ENCODE assay signal across 25 mouse cellular contexts in genomic region chr15:81427947-81428346, GRCm38 (mm10). TPM values are rescaled to one million over a fixed set of nuclear protein-coding genes. Genes with fewer than 3 reads are reported as not detected.
A peak's percentile ranks its signal among the peaks of the same experiment; 100 is the strongest.
DNase-seq lines count a peak whose midpoint lies in the region; ATAC-seq and TF ChIP-seq lines count a peak whose summit lies in the region.
"Had no signal": no experiment of that assay in that cellular context is flagged by ENCODE, and none has a peak within 500 bp of the region (broad histone marks: within the 10 kb centered on the region; RNA-seq: fewer than 3 reads in every experiment).

No protein-coding gene starts in this region.

- H3K4me2 ChIP-seq in kidney, postnatal 0 days (ENCODE audit: low read length), result no peak overlapping the region
- H3K4me2 ChIP-seq in liver, postnatal 0 days (ENCODE audit: low read depth, low read length), result no peak overlapping the region
- no peak overlapping the region for H3K4me2 ChIP-seq in liver, embryonic 12.5 days
- no peak overlapping the region for H3K4me2 ChIP-seq in stomach, postnatal 0 days (replicated peaks; ENCODE audit: low read depth)
- no peak overlapping the region for H3K4me2 ChIP-seq in forebrain, embryonic 15.5 days (replicated peaks)
- H3K4me2 ChIP-seq: embryonic facial prominence, embryonic 12.5 days; forebrain, embryonic 13.5 days had no signal

- H3K36me3 ChIP-seq in kidney, postnatal 0 days (ENCODE audit: insufficient read depth, low read length), result 0 out of 2 replicates have a peak, but pooled peaks cover 16% of the 10 kb centered on the region
- peaks cover 23% of the 10 kb centered on the region for H3K36me3 ChIP-seq in liver, postnatal 0 days (replicated peaks; ENCODE audit: insufficient read depth, low read length)
- H3K36me3 ChIP-seq in liver, embryonic 12.5 days, result peaks cover 55% of the 10 kb centered on the region
- H3K36me3 ChIP-seq in stomach, postnatal 0 days (ENCODE audit: control insufficient read depth, insufficient read depth, low read length), result no peaks in the 10 kb centered on the region; the same call in 1 of the 2 replicates
- H3K36me3 ChIP-seq in forebrain, embryonic 15.5 days, result peaks cover 19% of the 10 kb centered on the region; the same call in 1 of the 2 replicates

- H3K9me3 ChIP-seq in kidney, postnatal 0 days (replicated peaks; ENCODE audit: low read length), result no peaks in the 10 kb centered on the region
- H3K9me3 ChIP-seq in liver, postnatal 0 days (ENCODE audit: low read length), result no peaks in the 10 kb centered on the region
- H3K9me3 ChIP-seq in liver, embryonic 12.5 days (replicated peaks), result no peaks in the 10 kb centered on the region
- H3K9me3 ChIP-seq in stomach, postnatal 0 days (ENCODE audit: control insufficient read depth, low read length), result no peaks in the 10 kb centered on the region
- no peaks in the 10 kb centered on the region for H3K9me3 ChIP-seq in forebrain, embryonic 15.5 days
- H3K9me3 ChIP-seq: embryonic facial prominence, embryonic 10.5 days; embryonic facial prominence, embryonic 12.5 days; forebrain, embryonic 13.5 days; G1E had no signal

- 0 out of 2 replicates have a peak, but pooled peaks have one; percentile 10 for TF ChIP-seq CTCF in kidney, postnatal 0 days (IDR thresholded peaks at IDR 0.05; ENCODE audit: low read depth)
- TF ChIP-seq CTCF in liver, postnatal 0 days (IDR thresholded peaks at IDR 0.05; ENCODE audit: low read depth), result peak; percentile 34
- TF ChIP-seq CTCF in stomach, postnatal 0 days (IDR thresholded peaks at IDR 0.05; ENCODE audit: low read depth), result peak; percentile 42

- no peak for DNase-seq in kidney, postnatal 0 days (ENCODE audit: low spot score)
- DNase-seq in kidney, adult 9 months, result no peak
- DNase-seq in liver, postnatal 0 days, result no peak
- DNase-seq in stomach, postnatal 0 days (ENCODE audit: low spot score), result no peak
- no peak for DNase-seq in urinary bladder, postnatal 14 days (ENCODE audit: low spot score)
- DNase-seq: adrenal gland, adult 8-10 months; adrenal gland, postnatal 14 days; adrenal gland, postnatal 36 days; cerebellum, adult 11-12 months; cerebellum, adult 2 months; cerebellum, adult 9-10 months; cerebellum, postnatal 10 days; cerebellum, postnatal 25 days had no signal

- H3K27ac ChIP-seq in kidney, postnatal 0 days, result no peak overlapping the region
- H3K27ac ChIP-seq in liver, postnatal 0 days (ENCODE audit: low read depth), result no peak overlapping the region
- H3K27ac ChIP-seq in liver, embryonic 12.5 days, result no peak overlapping the region
- H3K27ac ChIP-seq in stomach, postnatal 0 days (replicated peaks), result no peak overlapping the region
- no peak overlapping the region for H3K27ac ChIP-seq in forebrain, embryonic 15.5 days (replicated peaks)
- H3K27ac ChIP-seq: embryonic facial prominence, embryonic 10.5 days; embryonic facial prominence, embryonic 12.5 days; forebrain, embryonic 13.5 days had no signal

- H3K27me3 ChIP-seq in kidney, postnatal 0 days (ENCODE audit: insufficient read depth, low read length), result no peaks in the 10 kb centered on the region
- no peaks in the 10 kb centered on the region for H3K27me3 ChIP-seq in liver, postnatal 0 days (ENCODE audit: insufficient read depth, low read length)
- H3K27me3 ChIP-seq in liver, embryonic 12.5 days (replicated peaks), result no peaks in the 10 kb centered on the region
- H3K27me3 ChIP-seq in stomach, postnatal 0 days (ENCODE audit: control insufficient read depth, insufficient read depth, low read length), result no peaks in the 10 kb centered on the region
- no peaks in the 10 kb centered on the region for H3K27me3 ChIP-seq in forebrain, embryonic 15.5 days
- H3K27me3 ChIP-seq: embryonic facial prominence, embryonic 12.5 days; forebrain, embryonic 13.5 days; Patski had no signal

- H3K4me3 ChIP-seq in kidney, postnatal 0 days (replicated peaks; ENCODE audit: low read depth, low read length), result no peak overlapping the region
- no peak overlapping the region for H3K4me3 ChIP-seq in liver, postnatal 0 days (ENCODE audit: low read depth, low read length)
- no peak overlapping the region for H3K4me3 ChIP-seq in liver, embryonic 12.5 days
- H3K4me3 ChIP-seq in stomach, postnatal 0 days (ENCODE audit: low read depth, low read length), result no peak overlapping the region
- H3K4me3 ChIP-seq in forebrain, embryonic 15.5 days, result no peak overlapping the region
- H3K4me3 ChIP-seq: embryonic facial prominence, embryonic 10.5 days; embryonic facial prominence, embryonic 12.5 days; forebrain, embryonic 13.5 days had no signal

- no peak for TF ChIP-seq EP300 in liver, postnatal 0 days (IDR thresholded peaks at IDR 0.05; ENCODE audit: low read depth)
- no peak for TF ChIP-seq EP300 in stomach, postnatal 0 days (optimal IDR thresholded peaks at IDR 0.05)

- H3K9ac ChIP-seq in kidney, postnatal 0 days (ENCODE audit: low read depth, low read length), result no peak overlapping the region
- no peak overlapping the region for H3K9ac ChIP-seq in liver, postnatal 0 days (replicated peaks)
- H3K9ac ChIP-seq in liver, embryonic 12.5 days, result no peak overlapping the region
- no peak overlapping the region for H3K9ac ChIP-seq in stomach, postnatal 0 days (ENCODE audit: low read length)
- no peak overlapping the region for H3K9ac ChIP-seq in forebrain, embryonic 15.5 days (replicated peaks)
- H3K9ac ChIP-seq: embryonic facial prominence, embryonic 12.5 days; forebrain, embryonic 13.5 days had no signal

- ATAC-seq in kidney, postnatal 0 days (replicated peaks; ENCODE audit: low FRiP score, low read depth), result no peak
- no peak for ATAC-seq in liver, postnatal 0 days
- ATAC-seq in liver, embryonic 12.5 days, result no peak
- ATAC-seq in megakaryocyte progenitor cell, adult 5-6 weeks (replicated peaks; ENCODE audit: poor library complexity), result peak; percentile 39; the same call in 1 of the 2 replicates
- ATAC-seq in stomach, postnatal 0 days (ENCODE audit: low FRiP score, low TSS enrichment), result no peak
- ATAC-seq in forebrain, embryonic 15.5 days (replicated peaks), result no peak
- ATAC-seq: activated CD4-positive, CD25-positive, alpha-beta regulatory T cell, adult 4 months; forebrain, embryonic 13.5 days; forebrain, embryonic 16.5 days; Patski had no signal

- H3K4me1 ChIP-seq in kidney, postnatal 0 days (replicated peaks; ENCODE audit: insufficient read depth, low read length), result no peaks in the 10 kb centered on the region
- no peaks in the 10 kb centered on the region for H3K4me1 ChIP-seq in liver, postnatal 0 days (ENCODE audit: insufficient read depth)
- peaks cover 10% of the 10 kb centered on the region; the same call in 1 of the 2 replicates for H3K4me1 ChIP-seq in liver, embryonic 12.5 days
- no peaks in the 10 kb centered on the region for H3K4me1 ChIP-seq in stomach, postnatal 0 days (replicated peaks; ENCODE audit: control insufficient read depth, insufficient read depth)
- H3K4me1 ChIP-seq in forebrain, embryonic 15.5 days, result no peaks in the 10 kb centered on the region
- H3K4me1 ChIP-seq: embryonic facial prominence, embryonic 10.5 days; embryonic facial prominence, embryonic 12.5 days; forebrain, embryonic 13.5 days had no signal

- WGBS in kidney, postnatal 0 days, result 84% methylated on average over 2 of the region's 2 CpGs
- 63% methylated on average over 2 of the region's 2 CpGs for WGBS in liver, postnatal 0 days (ENCODE audit: insufficient replicate concordance)
- 45% methylated on average over 2 of the region's 2 CpGs for WGBS in liver, embryonic 12.5 days (ENCODE audit: insufficient replicate concordance)
- WGBS in stomach, postnatal 0 days, result 66% methylated on average over 2 of the region's 2 CpGs
- WGBS in forebrain, embryonic 15.5 days, result 91% methylated on average over 2 of the region's 2 CpGs

RNA-seq across cellular contexts. Expression of gene Dnajb7, which starts 19.8 kb away (rescaled TPM):
- polyA plus RNA-seq in kidney, postnatal 0 days (2015; fragmentation: Nextera tagmentation; extraction: Ambion mirVana), result 0.61 and 0.62 TPM in 2 replicates
- 0.18 and 0.40 TPM in 2 replicates for polyA plus RNA-seq in liver, postnatal 0 days (2015; fragmentation: Nextera tagmentation; extraction: Ambion mirVana)
- 1.2 and 1.3 TPM in 2 replicates for polyA plus RNA-seq in liver, embryonic 12.5 days (2016; fragmentation: Nextera tagmentation; extraction: Ambion mirVana)
- not detected in 2 replicates for total RNA-seq in megakaryocyte progenitor cell, adult 5-6 weeks (2015)
- 0.17 TPM in 1 of 2 replicates, not detected in the other for total RNA-seq in megakaryocyte progenitor cell, adult 5-6 weeks (2017)
- polyA plus RNA-seq in stomach, postnatal 0 days (2015; fragmentation: Nextera tagmentation; extraction: Ambion mirVana), result 0.56 and 0.70 TPM in 2 replicates
- 1.5 and 1.7 TPM in 2 replicates for polyA plus RNA-seq in forebrain, embryonic 15.5 days (2015; fragmentation: Nextera tagmentation; extraction: Ambion mirVana)
- total RNA-seq: adrenal gland, adult 18-20 months; adrenal gland, postnatal 14 days; adrenal gland, postnatal 36 days had no signal
- polyA plus RNA-seq: cortical plate, adult 2 months; G1E; Patski had no signal

RNA-seq across cellular contexts. Expression of gene Xpnpep3, which starts 28.0 kb away (rescaled TPM):
- 8.3 and 8.7 TPM in 2 replicates for polyA plus RNA-seq in kidney, postnatal 0 days (2015; fragmentation: Nextera tagmentation; extraction: Ambion mirVana)
- 3.9 and 4.3 TPM in 2 replicates for polyA plus RNA-seq in liver, postnatal 0 days (2015; fragmentation: Nextera tagmentation; extraction: Ambion mirVana)
- 10.1 and 10.5 TPM in 2 replicates for polyA plus RNA-seq in liver, embryonic 12.5 days (2016; fragmentation: Nextera tagmentation; extraction: Ambion mirVana)
- total RNA-seq in megakaryocyte progenitor cell, adult 5-6 weeks (2015), result 7.2 and 8.5 TPM in 2 replicates
- 17.5 and 27.8 TPM in 2 replicates for total RNA-seq in megakaryocyte progenitor cell, adult 5-6 weeks (2017)
- polyA plus RNA-seq in stomach, postnatal 0 days (2015; fragmentation: Nextera tagmentation; extraction: Ambion mirVana), result 3.7 and 4.1 TPM in 2 replicates
- polyA plus RNA-seq in forebrain, embryonic 15.5 days (2015; fragmentation: Nextera tagmentation; extraction: Ambion mirVana), result 8.6 and 10.1 TPM in 2 replicates

RNA-seq across cellular contexts. Expression of gene St13, which starts 28.1 kb away (rescaled TPM):
- polyA plus RNA-seq in kidney, postnatal 0 days (2015; fragmentation: Nextera tagmentation; extraction: Ambion mirVana), result 173 and 186 TPM in 2 replicates
- 59.8 and 62.6 TPM in 2 replicates for polyA plus RNA-seq in liver, postnatal 0 days (2015; fragmentation: Nextera tagmentation; extraction: Ambion mirVana)
- 105 TPM in 2 replicates for polyA plus RNA-seq in liver, embryonic 12.5 days (2016; fragmentation: Nextera tagmentation; extraction: Ambion mirVana)
- total RNA-seq in megakaryocyte progenitor cell, adult 5-6 weeks (2015), result 155 and 166 TPM in 2 replicates
- 258 and 365 TPM in 2 replicates for total RNA-seq in megakaryocyte progenitor cell, adult 5-6 weeks (2017)
- 79.5 and 80.2 TPM in 2 replicates for polyA plus RNA-seq in stomach, postnatal 0 days (2015; fragmentation: Nextera tagmentation; extraction: Ambion mirVana)
- 203 and 207 TPM in 2 replicates for polyA plus RNA-seq in forebrain, embryonic 15.5 days (2015; fragmentation: Nextera tagmentation; extraction: Ambion mirVana)

RNA-seq across cellular contexts. Expression of gene Rbx1, which starts 38.1 kb away (rescaled TPM):
- polyA plus RNA-seq in kidney, postnatal 0 days (2015; fragmentation: Nextera tagmentation; extraction: Ambion mirVana), result 517 and 563 TPM in 2 replicates
- polyA plus RNA-seq in liver, postnatal 0 days (2015; fragmentation: Nextera tagmentation; extraction: Ambion mirVana), result 234 and 241 TPM in 2 replicates
- polyA plus RNA-seq in liver, embryonic 12.5 days (2016; fragmentation: Nextera tagmentation; extraction: Ambion mirVana), result 334 and 384 TPM in 2 replicates
- 166 and 175 TPM in 2 replicates for total RNA-seq in megakaryocyte progenitor cell, adult 5-6 weeks (2015)
- 189 and 199 TPM in 2 replicates for total RNA-seq in megakaryocyte progenitor cell, adult 5-6 weeks (2017)
- polyA plus RNA-seq in stomach, postnatal 0 days (2015; fragmentation: Nextera tagmentation; extraction: Ambion mirVana), result 451 and 460 TPM in 2 replicates
- polyA plus RNA-seq in forebrain, embryonic 15.5 days (2015; fragmentation: Nextera tagmentation; extraction: Ambion mirVana), result 492 and 524 TPM in 2 replicates
